Mouse (Mus musculus): ENCODE results near the gene Derl3. TPM values are rescaled to one million over a fixed set of nuclear protein-coding genes. Genes with fewer than 3 reads are reported as not detected.

Gene Derl3
- polyA plus RNA-seq, 1 experiment: 145 TPM

- no peak overlapping the region for H3K27ac ChIP-seq (ENCODE audit: control insufficient read depth, insufficient read depth, low read depth, low read length)
- no peak overlapping the region for H3K4me3 ChIP-seq (ENCODE audit: control insufficient read depth, low read depth, low read length)
- no peak for TF ChIP-seq POLR2A (IDR thresholded peaks at IDR 0.05; ENCODE audit: control insufficient read depth, low read depth, low read length)
- no peak for TF ChIP-seq CTCF (IDR thresholded peaks at IDR 0.05; ENCODE audit: control insufficient read depth, insufficient read depth, insufficient replicate concordance, low read depth, low read length)
- no peaks in the 10 kb centered on the region for H3K27me3 ChIP-seq (ENCODE audit: control insufficient read depth, insufficient read depth, low read length)
- peaks cover 6% of the 10 kb centered on the region for H3K36me3 ChIP-seq (ENCODE audit: control insufficient read depth, insufficient read depth, low read length)
- H3K4me1 ChIP-seq (ENCODE audit: control insufficient read depth, insufficient read depth, low read length): no peaks in the 10 kb centered on the region; the same call in 1 of the 2 replicates
Observed at GRCm38 (mm10) chr10:75913013-75913589, 19.9 kb downstream of the Derl3 start.

GRCm38 (mm10) chr10:75915557-75915956, 22.3 kb downstream of the Derl3 start:
- H3K27ac ChIP-seq (ENCODE audit: control insufficient read depth, insufficient read depth, low read depth, low read length): no peak overlapping the region
- no peak for TF ChIP-seq POLR2A (IDR thresholded peaks at IDR 0.05; ENCODE audit: control insufficient read depth, low read depth, low read length)
- TF ChIP-seq CTCF (IDR thresholded peaks at IDR 0.05; ENCODE audit: control insufficient read depth, insufficient read depth, insufficient replicate concordance, low read depth, low read length): no peak
- no peaks in the 10 kb centered on the region for H3K27me3 ChIP-seq (ENCODE audit: control insufficient read depth, insufficient read depth, low read length)
- H3K4me3 ChIP-seq (ENCODE audit: control insufficient read depth, low read depth, low read length): no peak overlapping the region
- H3K36me3 ChIP-seq (ENCODE audit: control insufficient read depth, insufficient read depth, low read length): peaks cover 4% of the 10 kb centered on the region
- peaks cover 2% of the 10 kb centered on the region; the same call in 1 of the 2 replicates for H3K4me1 ChIP-seq (ENCODE audit: control insufficient read depth, insufficient read depth, low read length)

- H3K27ac ChIP-seq (ENCODE audit: control insufficient read depth, insufficient read depth, low read depth, low read length): no peak overlapping the region
- no peak overlapping the region for H3K4me3 ChIP-seq (ENCODE audit: control insufficient read depth, low read depth, low read length)
- peaks cover 3% of the 10 kb centered on the region for H3K36me3 ChIP-seq (ENCODE audit: control insufficient read depth, insufficient read depth, low read length)
- TF ChIP-seq POLR2A (IDR thresholded peaks at IDR 0.05; ENCODE audit: control insufficient read depth, low read depth, low read length): no peak
- no peak for TF ChIP-seq CTCF (IDR thresholded peaks at IDR 0.05; ENCODE audit: control insufficient read depth, insufficient read depth, insufficient replicate concordance, low read depth, low read length)
- peaks cover 8% of the 10 kb centered on the region; the same call in 1 of the 2 replicates for H3K4me1 ChIP-seq (ENCODE audit: control insufficient read depth, insufficient read depth, low read length)
- H3K27me3 ChIP-seq (ENCODE audit: control insufficient read depth, insufficient read depth, low read length): no peaks in the 10 kb centered on the region
Observed at GRCm38 (mm10) chr10:75916840-75917239, 23.6 kb downstream of the Derl3 start.

- H3K27ac ChIP-seq (ENCODE audit: control insufficient read depth, insufficient read depth, low read depth, low read length): no peak overlapping the region
- no peaks in the 10 kb centered on the region for H3K27me3 ChIP-seq (ENCODE audit: control insufficient read depth, insufficient read depth, low read length)
- no peak for TF ChIP-seq POLR2A (IDR thresholded peaks at IDR 0.05; ENCODE audit: control insufficient read depth, low read depth, low read length)
- peaks cover 11% of the 10 kb centered on the region for H3K4me1 ChIP-seq (ENCODE audit: control insufficient read depth, insufficient read depth, low read length)
- H3K36me3 ChIP-seq (ENCODE audit: control insufficient read depth, insufficient read depth, low read length): no peaks in the 10 kb centered on the region; the same call in 1 of the 2 replicates
- H3K4me3 ChIP-seq (ENCODE audit: control insufficient read depth, low read depth, low read length): no peak overlapping the region
Observed at GRCm38 (mm10) chr10:75919026-75919425, 25.8 kb downstream of the Derl3 start.

GRCm38 (mm10) chr10:75921026-75921725, 28.0 kb downstream of the Derl3 start, which contains the start of gene Smarcb1:
Gene Smarcb1 (minus strand): TSS chr10:75921617.
- Histone ChIP-seq H3K4me3 (ENCODE audit: control insufficient read depth, low read depth, low read length) (peak within 1 kb of the TSS; percentile 100), H3K4me1 (ENCODE audit: control insufficient read depth, insufficient read depth, low read length) (peaks cover 11% of the 10 kb centered on the region), H3K27ac (ENCODE audit: control insufficient read depth, insufficient read depth, low read depth, low read length) (peak within 1 kb of the TSS; percentile 99), H3K27me3 (ENCODE audit: control insufficient read depth, insufficient read depth, low read length) (no peaks in the 10 kb centered on the region), H3K36me3 (ENCODE audit: control insufficient read depth, insufficient read depth, low read length) (no peaks in the 10 kb centered on the region; the same call in 1 of the 2 replicates)
- TF ChIP-seq POLR2A (IDR thresholded peaks at IDR 0.05; ENCODE audit: control insufficient read depth, low read depth, low read length) (peak; percentile 77; the same call in 1 of the 2 replicates), CTCF (IDR thresholded peaks at IDR 0.05; ENCODE audit: control insufficient read depth, insufficient read depth, insufficient replicate concordance, low read depth, low read length) (no peak)

GRCm38 (mm10) chr10:75921726-75922560, 28.7 kb downstream of the Derl3 start:
- Histone ChIP-seq H3K4me1 (ENCODE audit: control insufficient read depth, insufficient read depth, low read length) (peaks cover 11% of the 10 kb centered on the region), H3K36me3 (ENCODE audit: control insufficient read depth, insufficient read depth, low read length) (no peaks in the 10 kb centered on the region; the same call in 1 of the 2 replicates), H3K27me3 (ENCODE audit: control insufficient read depth, insufficient read depth, low read length) (no peaks in the 10 kb centered on the region), H3K27ac (ENCODE audit: control insufficient read depth, insufficient read depth, low read depth, low read length) (peak overlapping the region; percentile 99), H3K4me3 (ENCODE audit: control insufficient read depth, low read depth, low read length) (peak overlapping the region; percentile 100)
- no peak; the same call in 1 of the 2 replicates for TF ChIP-seq CTCF (IDR thresholded peaks at IDR 0.05; ENCODE audit: control insufficient read depth, insufficient read depth, insufficient replicate concordance, low read depth, low read length)
- TF ChIP-seq POLR2A (IDR thresholded peaks at IDR 0.05; ENCODE audit: control insufficient read depth, low read depth, low read length): no peak

- TF ChIP-seq CTCF (IDR thresholded peaks at IDR 0.05; ENCODE audit: control insufficient read depth, insufficient read depth, insufficient replicate concordance, low read depth, low read length) (no peak), POLR2A (IDR thresholded peaks at IDR 0.05; ENCODE audit: control insufficient read depth, low read depth, low read length) (no peak)
- H3K27ac ChIP-seq (ENCODE audit: control insufficient read depth, insufficient read depth, low read depth, low read length): no peak overlapping the region
Observed at GRCm38 (mm10) chr10:75924324-75924723, 31.1 kb downstream of the Derl3 start.

More at GRCm38 (mm10) chr10:75924324-75924723, 31.1 kb downstream of the Derl3 start:
- no peaks in the 10 kb centered on the region for H3K27me3 ChIP-seq (ENCODE audit: control insufficient read depth, insufficient read depth, low read length)
- H3K4me1 ChIP-seq (ENCODE audit: control insufficient read depth, insufficient read depth, low read length): peaks cover 11% of the 10 kb centered on the region
- no peaks in the 10 kb centered on the region for H3K36me3 ChIP-seq (ENCODE audit: control insufficient read depth, insufficient read depth, low read length)
- no peak overlapping the region for H3K4me3 ChIP-seq (ENCODE audit: control insufficient read depth, low read depth, low read length)

Data from testis, adult 2 months (tissue).